Mouse (Mus musculus) thymus, adult 2 months (tissue): Measurements from ENCODE around the gene Abcc9.

ENCODE experiments used
- CTCF ChIP-seq: fragments of 200-500 bp; IDR thresholded peaks from 2 replicates; pipeline ENCODE4 v1.5.1; 2012; ENCODE audit warnings: mild to moderate bottlenecking, control low read depth, low read length, moderate library complexity, borderline replicate concordance; ENCODE audit not compliant: control insufficient read depth, poor library complexity, insufficient read depth; ENCODE audit errors: extremely low read depth
- POLR2A ChIP-seq: fragments of 200-500 bp; IDR thresholded peaks from 2 replicates; pipeline ENCODE4 v1.6.1; 2012; ENCODE audit warnings: mild to moderate bottlenecking, low read length, control low read depth, moderate library complexity; ENCODE audit not compliant: control insufficient read depth, poor library complexity, insufficient read depth; ENCODE audit errors: extremely low read depth

GRCm38 (mm10) chr6:142717186-142717585 is 15.1 kb upstream of the Abcc9 start:
- TF ChIP-seq POLR2A: no peak
- no peak for TF ChIP-seq CTCF
